In genomic region chr8:118017261-118017660, GRCm38 (mm10) we compare ENCODE assay signal across 14 mouse cellular contexts.
A peak's percentile ranks its signal among the peaks of the same experiment; 100 is the strongest.
DNase-seq lines count a peak whose midpoint lies in the region; ATAC-seq lines count a peak whose summit lies in the region.
"Had no signal": no experiment of that assay in that cellular context is flagged by ENCODE, and none has a peak within 500 bp of the region (broad histone marks: within the 10 kb centered on the region; RNA-seq: fewer than 3 reads in every experiment).

No protein-coding gene starts in this region.

- no peak overlapping the region for H3K4me3 ChIP-seq in hindbrain, embryonic 11.5 days (ENCODE audit: low read depth, low read length)
- H3K4me3 ChIP-seq in hindbrain, embryonic 12.5 days = no peak overlapping the region
- no peak overlapping the region for H3K4me3 ChIP-seq in midbrain, embryonic 11.5 days (ENCODE audit: low read depth, low read length)
- H3K4me3 ChIP-seq in midbrain, embryonic 16.5 days (ENCODE audit: low read depth, low read length) = no peak overlapping the region
- no peak overlapping the region for H3K4me3 ChIP-seq in embryonic facial prominence, embryonic 15.5 days (replicated peaks)
- no peak overlapping the region for H3K4me3 ChIP-seq in stomach, embryonic 15.5 days (replicated peaks)
- H3K4me3 ChIP-seq: heart, embryonic 13.5 days; lung, embryonic 15.5 days had no signal

- ATAC-seq in hindbrain, embryonic 11.5 days (ENCODE audit: low FRiP score) = 0 out of 2 replicates have a peak, but pooled peaks have one; percentile 19
- no peak for ATAC-seq in hindbrain, embryonic 12.5 days (ENCODE audit: low FRiP score)
- ATAC-seq in midbrain, embryonic 11.5 days (ENCODE audit: low FRiP score) = 0 out of 2 replicates have a peak, but pooled peaks have one; percentile 42
- no peak for ATAC-seq in midbrain, embryonic 16.5 days
- ATAC-seq in embryonic facial prominence, embryonic 15.5 days (ENCODE audit: insufficient number of reproducible peaks, low FRiP score, low TSS enrichment, low read depth) = peak; percentile 39
- peak; percentile 66; the same call in 1 of the 2 replicates for ATAC-seq in stomach, embryonic 15.5 days (ENCODE audit: insufficient read depth, low FRiP score, low read depth)
- ATAC-seq in megakaryocyte-erythroid progenitor cell, adult 5-6 weeks (replicated peaks; ENCODE audit: low FRiP score, low TSS enrichment, poor library complexity, severe bottlenecking) = no peak

- peaks cover 3% of the 10 kb centered on the region; the same call in 1 of the 2 replicates for H3K4me1 ChIP-seq in hindbrain, embryonic 11.5 days (replicated peaks; ENCODE audit: control insufficient read depth, insufficient read depth, low read length)
- H3K4me1 ChIP-seq in hindbrain, embryonic 12.5 days = peaks cover 6% of the 10 kb centered on the region; the same call in 1 of the 2 replicates
- no peaks in the 10 kb centered on the region for H3K4me1 ChIP-seq in midbrain, embryonic 11.5 days (ENCODE audit: control insufficient read depth, insufficient read depth, low read length)
- H3K4me1 ChIP-seq in midbrain, embryonic 16.5 days (ENCODE audit: control insufficient read depth, insufficient read depth, low read length) = 0 out of 2 replicates have a peak, but pooled peaks cover 2% of the 10 kb centered on the region
- peaks cover 9% of the 10 kb centered on the region; the same call in 1 of the 2 replicates for H3K4me1 ChIP-seq in embryonic facial prominence, embryonic 15.5 days
- H3K4me1 ChIP-seq in stomach, embryonic 15.5 days = peaks cover 6% of the 10 kb centered on the region; the same call in 1 of the 2 replicates
- H3K4me1 ChIP-seq: lung, embryonic 15.5 days had no signal

- no peaks in the 10 kb centered on the region for H3K36me3 ChIP-seq in hindbrain, embryonic 11.5 days (ENCODE audit: control insufficient read depth, insufficient read depth, low read length)
- H3K36me3 ChIP-seq in hindbrain, embryonic 12.5 days = no peaks in the 10 kb centered on the region
- no peaks in the 10 kb centered on the region for H3K36me3 ChIP-seq in midbrain, embryonic 11.5 days (ENCODE audit: control insufficient read depth, insufficient read depth, low read length)
- no peaks in the 10 kb centered on the region for H3K36me3 ChIP-seq in midbrain, embryonic 16.5 days (ENCODE audit: control insufficient read depth, insufficient read depth, low read length)
- H3K36me3 ChIP-seq in embryonic facial prominence, embryonic 15.5 days = no peaks in the 10 kb centered on the region
- no peaks in the 10 kb centered on the region for H3K36me3 ChIP-seq in stomach, embryonic 15.5 days
- H3K36me3 ChIP-seq: heart, embryonic 13.5 days; lung, embryonic 15.5 days had no signal

- H3K27me3 ChIP-seq in hindbrain, embryonic 11.5 days (ENCODE audit: control insufficient read depth, insufficient read depth, low read length) = no peaks in the 10 kb centered on the region
- H3K27me3 ChIP-seq in hindbrain, embryonic 12.5 days = no peaks in the 10 kb centered on the region
- H3K27me3 ChIP-seq in midbrain, embryonic 11.5 days (ENCODE audit: control insufficient read depth, insufficient read depth, low read length) = no peaks in the 10 kb centered on the region
- H3K27me3 ChIP-seq in midbrain, embryonic 16.5 days (ENCODE audit: control insufficient read depth, insufficient read depth, low read depth, low read length) = no peaks in the 10 kb centered on the region
- H3K27me3 ChIP-seq in embryonic facial prominence, embryonic 15.5 days = no peaks in the 10 kb centered on the region
- no peaks in the 10 kb centered on the region for H3K27me3 ChIP-seq in stomach, embryonic 15.5 days (replicated peaks)
- H3K27me3 ChIP-seq: lung, embryonic 15.5 days had no signal

- H3K27ac ChIP-seq in hindbrain, embryonic 11.5 days (ENCODE audit: low read depth, low read length) = no peak overlapping the region
- no peak overlapping the region for H3K27ac ChIP-seq in hindbrain, embryonic 12.5 days
- no peak overlapping the region for H3K27ac ChIP-seq in midbrain, embryonic 11.5 days (ENCODE audit: low read depth, low read length)
- no peak overlapping the region for H3K27ac ChIP-seq in midbrain, embryonic 16.5 days (ENCODE audit: low read length)
- no peak overlapping the region for H3K27ac ChIP-seq in embryonic facial prominence, embryonic 15.5 days (replicated peaks)
- H3K27ac ChIP-seq in stomach, embryonic 15.5 days = no peak overlapping the region
- H3K27ac ChIP-seq: heart, embryonic 13.5 days; lung, embryonic 15.5 days had no signal

- WGBS in hindbrain, embryonic 11.5 days = 21% methylated on average over 6 of the region's 6 CpGs
- 24% methylated on average over 6 of the region's 6 CpGs for WGBS in hindbrain, embryonic 12.5 days
- WGBS in midbrain, embryonic 11.5 days = 25% methylated on average over 6 of the region's 6 CpGs
- 17% methylated on average over 6 of the region's 6 CpGs for WGBS in midbrain, embryonic 16.5 days
- 28% methylated on average over 6 of the region's 6 CpGs for WGBS in embryonic facial prominence, embryonic 15.5 days
- WGBS in stomach, embryonic 15.5 days = 32% methylated on average over 6 of the region's 6 CpGs

- no peak overlapping the region for H3K9ac ChIP-seq in hindbrain, embryonic 11.5 days (ENCODE audit: low read depth, low read length)
- no peak overlapping the region for H3K9ac ChIP-seq in hindbrain, embryonic 12.5 days
- no peak overlapping the region for H3K9ac ChIP-seq in midbrain, embryonic 11.5 days (ENCODE audit: low read length)
- no peak overlapping the region for H3K9ac ChIP-seq in midbrain, embryonic 16.5 days (ENCODE audit: low read depth, low read length)
- H3K9ac ChIP-seq in embryonic facial prominence, embryonic 15.5 days = no peak overlapping the region
- no peak overlapping the region for H3K9ac ChIP-seq in stomach, embryonic 15.5 days
- H3K9ac ChIP-seq: heart, embryonic 13.5 days; lung, embryonic 15.5 days had no signal

- no peak overlapping the region for H3K4me2 ChIP-seq in hindbrain, embryonic 11.5 days (replicated peaks; ENCODE audit: low read depth, low read length)
- H3K4me2 ChIP-seq in hindbrain, embryonic 12.5 days (replicated peaks) = no peak overlapping the region
- H3K4me2 ChIP-seq in midbrain, embryonic 11.5 days = no peak overlapping the region
- no peak overlapping the region for H3K4me2 ChIP-seq in midbrain, embryonic 16.5 days (ENCODE audit: low read length)
- H3K4me2 ChIP-seq in embryonic facial prominence, embryonic 15.5 days (replicated peaks) = no peak overlapping the region
- no peak overlapping the region for H3K4me2 ChIP-seq in stomach, embryonic 15.5 days
- H3K4me2 ChIP-seq: heart, embryonic 13.5 days; lung, embryonic 15.5 days had no signal

- DNase-seq in hindbrain, embryonic 11.5 days (ENCODE audit: low spot score) = no peak
- no peak for DNase-seq in midbrain, embryonic 11.5 days (ENCODE audit: low spot score, missing footprints)
- DNase-seq: adrenal gland, adult 2 months; cerebellum, adult 9-11 months; gastrocnemius, postnatal 25 days; right cerebral cortex, postnatal 4 days; thymus, postnatal 36 days had no signal

- no peaks in the 10 kb centered on the region for H3K9me3 ChIP-seq in hindbrain, embryonic 11.5 days (ENCODE audit: control insufficient read depth, low read length)
- H3K9me3 ChIP-seq in hindbrain, embryonic 12.5 days (replicated peaks) = no peaks in the 10 kb centered on the region
- H3K9me3 ChIP-seq in midbrain, embryonic 11.5 days (ENCODE audit: control insufficient read depth, low read length) = no peaks in the 10 kb centered on the region
- no peaks in the 10 kb centered on the region for H3K9me3 ChIP-seq in midbrain, embryonic 16.5 days (replicated peaks; ENCODE audit: control insufficient read depth, low read length, poor library complexity, severe bottlenecking)
- no peaks in the 10 kb centered on the region for H3K9me3 ChIP-seq in embryonic facial prominence, embryonic 15.5 days (replicated peaks)
- no peaks in the 10 kb centered on the region for H3K9me3 ChIP-seq in stomach, embryonic 15.5 days
- H3K9me3 ChIP-seq: heart, embryonic 13.5 days; lung, embryonic 15.5 days had no signal

Comparison
In these comparisons a context has a peak if more than half of its experiments do, and no peak if none do; other contexts are left out.
1. ATAC-seq: peak in hindbrain, embryonic 11.5 days (single experiment), midbrain, embryonic 11.5 days (single experiment), embryonic facial prominence, embryonic 15.5 days (single experiment) and stomach, embryonic 15.5 days (single experiment); none in hindbrain, embryonic 12.5 days (single experiment), midbrain, embryonic 16.5 days (single experiment) and megakaryocyte-erythroid progenitor cell, adult 5-6 weeks (single experiment).